Mouse (Mus musculus) cortical plate, adult 2 months (tissue): Measurements from ENCODE around the gene Ube2b.

Source experiments
- CTCF ChIP-seq: fragments of 200-500 bp; IDR thresholded peaks from 2 replicates; pipeline ENCODE4 v1.5.1; 2011; ENCODE audit warnings: mild to moderate bottlenecking, control low read depth, low read length; ENCODE audit not compliant: insufficient read depth; ENCODE audit errors: extremely low read depth
- POLR2A ChIP-seq: fragments of 200-500 bp; IDR thresholded peaks from 2 replicates; pipeline ENCODE4 v1.6.1; 2011; ENCODE audit warnings: mild to moderate bottlenecking, low read length, control low read depth; ENCODE audit not compliant: insufficient read depth; ENCODE audit errors: extremely low read depth

DNA sequence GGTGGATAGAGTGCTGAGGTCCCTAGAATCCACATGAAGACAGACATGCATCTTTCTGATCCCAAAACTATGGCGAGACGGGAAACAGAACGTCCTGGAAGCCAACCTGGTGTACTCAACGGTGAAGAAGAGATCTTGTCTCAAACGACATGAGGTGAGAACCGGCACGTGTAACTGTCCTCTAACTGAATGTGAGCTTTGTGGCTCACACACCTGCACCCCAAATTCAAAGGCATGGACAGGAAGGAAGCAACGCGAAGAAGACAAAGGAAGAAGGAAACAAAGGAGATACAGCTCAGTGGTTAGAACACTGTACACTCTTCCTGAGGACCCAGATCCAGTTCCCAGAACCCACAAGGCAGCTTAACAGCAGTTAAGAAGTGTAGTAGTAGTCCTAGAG, 50.6 kb downstream of the Ube2b start:
- TF ChIP-seq CTCF (no peak), POLR2A (no peak)
